Mouse (Mus musculus) midbrain, embryonic 14.5 days (tissue): ENCODE data around the gene Cd59b. TPM values are rescaled to one million over a fixed set of nuclear protein-coding genes. Genes with fewer than 3 reads are reported as not detected.
A peak's percentile ranks its signal among the peaks of the same experiment; 100 is the strongest.
"Not testable (repeated sequence)": the region's sequence is repeated elsewhere in the genome, so short reads cannot be mapped to it uniquely, and the experiment has no call there.

Source experiments
- ATAC-seq: fragments of 200-750 bp; cut with Nextera tagmentation; 2 replicates; pipeline ENCODE4 v1.8.0; 2017; ENCODE audit warnings: moderate number of reproducible peaks, moderate library complexity; ENCODE audit not compliant: low FRiP score, low TSS enrichment
- DNase-seq: peaks from one replicate; pipeline ENCODE4 v3.0.0-alpha.2; 2015
- H3K27ac ChIP-seq: fragments of 300-500 bp; sonication (generic); replicated peaks from 2 replicates; pipeline ENCODE4 v1.5.1; 2014; ENCODE audit warnings: mild to moderate bottlenecking, low read depth, low read length, moderate library complexity
- H3K27me3 ChIP-seq: fragments of 300-500 bp; sonication (generic); 2 replicates; pipeline ENCODE4 v1.6.1; 2014; ENCODE audit warnings: low read length, control low read depth, mixed read lengths; ENCODE audit not compliant: control insufficient read depth, insufficient read depth
- H3K36me3 ChIP-seq: fragments of 300-500 bp; sonication (generic); 2 replicates; pipeline ENCODE4 v1.6.1; 2014; ENCODE audit warnings: low read length, control low read depth; ENCODE audit not compliant: control insufficient read depth, insufficient read depth
- H3K4me1 ChIP-seq: fragments of 300-500 bp; sonication (generic); 2 replicates; pipeline ENCODE4 v1.6.1; 2014; ENCODE audit warnings: mild to moderate bottlenecking, antibody characterized with exemption, low read length, control low read depth; ENCODE audit not compliant: control insufficient read depth, insufficient read depth
- H3K4me2 ChIP-seq: fragments of 300-500 bp; sonication (generic); 2 replicates; pipeline ENCODE4 v1.6.1; 2014; ENCODE audit warnings: mild to moderate bottlenecking, low read length, moderate library complexity
- H3K4me3 ChIP-seq: fragments of 300-500 bp; sonication (generic); replicated peaks from 2 replicates; pipeline ENCODE4 v1.5.1; 2014; ENCODE audit warnings: low read depth, low read length
- H3K9ac ChIP-seq: fragments of 300-500 bp; sonication (generic); replicated peaks from 2 replicates; pipeline ENCODE4 v1.6.1; 2014; ENCODE audit warnings: mild to moderate bottlenecking, low read length, moderate library complexity
- H3K9me3 ChIP-seq: fragments of 300-500 bp; sonication (generic); 2 replicates; pipeline ENCODE4 v1.6.1; 2016; ENCODE audit warnings: low read length, control low read depth, mixed read lengths; ENCODE audit not compliant: control insufficient read depth
- WGBS: fragments of 180-500 bp; shearing (Covaris S2); extraction: QIAGEN DNeasy Blood & Tissue Kit; methylation state at CpG from one replicate; pipeline ENCODE4 v1.1.7; 2014; 5-methylcytosine and 5-hydroxymethylcytosine counted together
- polyA plus RNA-seq: library from polyadenylated mRNA; unstranded; fragments of >200 nt; fragmentation: Nextera tagmentation; extraction: Ambion mirVana; gene quantifications from 2 replicates; pipeline ENCODE4 v1.2.1, GENCODE M21; 2014

Gene Cd59b
- polyA plus RNA-seq, 1 experiment from 2014 or later, result 0.75 TPM

DNA sequence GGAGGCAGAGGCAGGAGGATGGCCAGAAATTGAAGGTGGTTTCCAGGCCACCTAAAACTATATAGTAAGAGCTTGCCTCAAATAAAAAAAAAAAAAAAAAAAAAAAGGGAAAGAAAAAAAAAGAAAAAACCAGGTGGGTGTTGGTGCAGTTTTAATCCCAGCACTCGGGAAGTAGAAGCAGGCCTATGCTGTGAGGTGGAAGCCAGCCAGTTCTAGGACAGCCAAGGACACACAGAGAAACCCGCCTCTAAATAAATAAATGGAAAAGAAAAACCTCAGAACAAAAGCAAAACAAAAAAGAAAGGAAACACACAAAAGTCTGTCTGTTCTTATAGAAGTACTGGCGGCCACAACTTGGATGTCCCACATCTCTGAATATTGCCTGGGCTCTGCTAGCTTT, 45.2 kb downstream of the Cd59b start:
- Histone ChIP-seq H3K9ac (no peak overlapping the region), H3K4me1 (no peaks in the 10 kb centered on the region), H3K9me3 (no peaks in the 10 kb centered on the region), H3K27ac (no peak overlapping the region), H3K27me3 (no peaks in the 10 kb centered on the region), H3K36me3 (no peaks in the 10 kb centered on the region), H3K4me3 (no peak overlapping the region), H3K4me2 (no peak overlapping the region)
- WGBS, result 82% methylated on average over 3 of the region's 3 CpGs
- ATAC-seq, result no peak
- no peak for DNase-seq

DNA sequence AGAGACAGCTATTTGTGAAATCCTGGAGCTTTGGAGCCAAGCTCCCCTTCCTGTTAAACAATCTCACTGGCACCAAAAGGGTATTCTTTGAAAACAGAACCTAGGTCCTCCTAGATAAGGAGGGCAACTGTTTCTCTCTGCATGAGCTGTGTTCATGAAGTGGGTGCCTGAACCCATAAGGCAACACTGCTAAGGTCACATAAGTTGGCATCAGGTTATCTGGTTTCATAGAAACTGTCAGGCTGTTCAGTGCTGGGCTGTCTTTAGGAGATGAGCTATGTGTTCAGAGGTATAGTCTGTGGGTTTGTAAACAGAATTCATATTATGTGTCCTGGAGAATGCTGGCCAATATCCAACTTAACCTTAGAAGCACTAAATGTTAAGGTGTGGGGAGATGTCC, 47.5 kb downstream of the Cd59b start:
- not testable (repeated sequence) for H3K9ac ChIP-seq, H3K27me3 ChIP-seq, H3K27ac ChIP-seq, ATAC-seq, H3K9me3 ChIP-seq, DNase-seq, H3K4me1 ChIP-seq, H3K4me2 ChIP-seq, H3K4me3 ChIP-seq, H3K36me3 ChIP-seq

DNA sequence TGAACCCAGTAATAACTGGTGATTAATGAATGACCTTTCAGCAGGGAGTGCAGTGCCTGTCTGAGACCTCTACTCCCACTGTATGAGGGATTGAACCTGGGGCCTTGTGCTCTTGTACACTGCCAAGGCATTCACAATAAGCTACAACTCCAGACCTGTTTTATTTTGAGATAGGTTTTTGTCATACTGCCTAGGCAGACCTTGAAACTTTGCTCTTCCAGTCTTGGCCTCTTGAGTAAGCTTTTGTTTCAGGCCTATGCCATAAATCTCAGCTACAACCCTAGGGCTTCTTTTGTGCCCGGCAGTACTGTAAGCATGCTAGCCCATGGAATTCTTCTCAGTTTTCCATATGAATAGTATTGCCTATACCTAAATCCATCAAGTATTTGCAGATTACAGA, 49.4 kb downstream of the Cd59b start:
- DNase-seq (no peak), ATAC-seq (no peak)
- 78% methylated on average over 1 of the region's 1 CpGs for WGBS
- Histone ChIP-seq H3K9me3 (no peaks in the 10 kb centered on the region), H3K9ac (no peak overlapping the region), H3K27me3 (0 out of 2 replicates have a peak, but pooled peaks cover 5% of the 10 kb centered on the region), H3K4me1 (no peaks in the 10 kb centered on the region), H3K4me2 (no peak overlapping the region), H3K27ac (no peak overlapping the region), H3K4me3 (no peak overlapping the region), H3K36me3 (no peaks in the 10 kb centered on the region)

DNA sequence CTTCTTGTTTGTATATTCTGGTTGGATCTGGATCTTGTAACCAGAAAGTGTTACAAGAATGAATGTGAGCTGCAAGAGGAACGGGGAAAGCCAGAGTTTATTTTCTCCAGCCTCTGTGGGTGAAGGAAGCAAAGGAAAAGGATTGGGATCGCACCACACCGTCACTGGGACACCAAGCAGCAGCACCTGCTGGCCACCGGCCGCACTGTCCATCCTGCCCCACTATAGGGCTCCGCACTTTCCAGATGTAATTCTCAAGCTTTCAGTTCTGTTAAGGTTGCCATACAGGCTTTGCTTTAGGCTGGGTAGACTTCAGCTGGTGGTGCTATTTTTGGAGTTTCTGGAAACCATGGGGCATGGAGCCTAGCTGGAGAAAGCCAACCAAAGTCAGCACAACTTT, 50.7 kb downstream of the Cd59b start:
- no peak for ATAC-seq
- Histone ChIP-seq H3K27me3 (0 out of 2 replicates have a peak, but pooled peaks cover 5% of the 10 kb centered on the region), H3K9ac (no peak overlapping the region), H3K36me3 (no peaks in the 10 kb centered on the region), H3K9me3 (no peaks in the 10 kb centered on the region), H3K27ac (no peak overlapping the region), H3K4me3 (no peak overlapping the region), H3K4me1 (no peaks in the 10 kb centered on the region), H3K4me2 (no peak overlapping the region)
- WGBS, result 64% methylated on average over 6 of the region's 6 CpGs
- no peak for DNase-seq

DNA sequence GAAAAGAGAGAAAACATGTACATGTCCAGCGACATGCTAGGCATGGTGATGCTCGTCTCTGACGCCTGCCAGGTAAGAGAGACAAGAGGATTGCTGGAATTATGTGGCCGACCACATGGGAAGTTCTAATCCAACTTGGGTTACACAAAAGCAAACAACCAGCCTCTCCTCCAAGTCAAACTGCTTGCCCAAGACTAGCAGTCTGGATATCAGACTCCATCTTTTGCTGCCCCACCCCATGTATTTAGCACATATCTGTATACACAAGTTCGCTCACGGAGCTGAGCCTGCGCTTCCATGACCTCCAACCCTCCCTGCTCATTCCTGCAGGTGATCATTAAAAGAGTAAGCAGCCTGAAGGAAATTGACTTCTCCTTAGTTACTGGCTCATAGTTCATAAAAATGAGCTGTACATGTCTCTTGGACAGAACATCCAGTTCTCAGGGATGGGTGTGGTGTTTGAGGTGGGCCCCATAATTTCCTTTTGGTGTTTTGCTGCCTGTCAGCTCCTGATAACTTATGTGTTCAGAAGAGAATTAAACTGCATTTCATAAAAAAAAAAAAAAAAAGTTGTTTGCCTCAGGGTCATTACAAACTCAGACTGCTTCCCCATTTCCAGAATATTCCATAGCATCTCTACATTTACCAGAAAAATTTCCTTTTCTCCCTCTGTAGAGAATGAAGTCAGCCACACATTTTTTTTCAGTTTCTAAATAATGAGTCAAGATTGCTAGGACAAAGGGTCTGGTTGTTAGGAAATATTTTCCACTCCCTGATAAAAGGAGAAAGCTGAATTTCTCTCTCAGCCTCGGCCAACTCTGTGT, 52.2 kb downstream of the Cd59b start:
- WGBS, result 80% methylated on average over 8 of the region's 8 CpGs
- ATAC-seq, result no peak
- Histone ChIP-seq H3K27ac (0 out of 2 replicates have a peak overlapping the region, but pooled peaks have one; percentile 28), H3K9ac (0 out of 2 replicates have a peak overlapping the region, but pooled peaks have one; percentile 65), H3K27me3 (0 out of 2 replicates have a peak, but pooled peaks cover 5% of the 10 kb centered on the region), H3K9me3 (no peaks in the 10 kb centered on the region), H3K4me1 (no peaks in the 10 kb centered on the region), H3K4me2 (peak overlapping the region; percentile 87), H3K4me3 (peak overlapping the region; percentile 53), H3K36me3 (no peaks in the 10 kb centered on the region)
- DNase-seq, result no peak

DNA sequence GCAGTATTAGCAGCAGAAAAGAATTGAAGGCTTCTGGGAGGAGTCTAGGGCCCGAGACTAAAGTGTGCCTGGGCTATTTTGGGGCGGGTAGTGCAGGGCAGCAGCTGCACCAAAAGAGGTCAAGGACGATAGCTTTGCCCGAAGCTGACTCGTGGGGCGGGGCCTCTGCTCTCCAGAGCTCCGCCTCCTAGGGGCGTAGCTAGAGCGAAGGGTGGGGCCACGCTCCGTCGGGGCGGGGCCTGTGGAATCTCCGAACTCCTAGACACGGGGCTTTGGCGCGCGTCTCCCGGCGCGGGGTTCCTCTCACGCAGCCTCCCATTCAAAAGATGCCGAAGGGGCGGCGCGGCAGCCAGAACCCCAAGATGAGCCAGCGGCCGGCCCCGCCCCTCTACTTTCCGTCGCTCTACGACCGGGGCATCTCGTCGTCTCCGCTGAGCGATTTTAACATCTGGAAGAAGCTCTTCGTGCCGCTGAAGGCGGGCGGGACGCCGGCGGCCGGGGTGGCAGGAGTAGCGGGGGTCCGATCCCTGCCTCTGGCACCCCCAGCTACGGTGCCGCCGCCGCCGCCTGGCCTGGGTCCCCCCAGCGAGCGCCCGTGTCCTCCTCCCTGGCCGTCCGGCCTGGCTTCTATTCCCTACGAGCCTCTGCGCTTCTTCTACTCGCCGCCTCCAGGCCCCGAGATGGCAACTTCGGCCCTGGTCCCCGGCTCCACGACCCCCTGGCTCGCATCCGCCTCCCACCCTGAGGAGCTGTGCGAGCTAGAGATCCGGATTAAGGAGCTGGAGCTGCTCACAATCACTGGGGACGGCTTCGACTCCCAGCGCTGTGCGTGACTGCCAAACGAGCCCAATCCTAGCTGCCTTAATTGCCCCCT, 53.1 kb downstream of the Cd59b start, which contains the start of gene A930018P22Rik:
TSS of gene A930018P22Rik (plus strand) at position 265 of the 874 bp plus-strand sequence.
- H3K4me2 ChIP-seq, result peak within 1 kb of the TSS; percentile 87
- H3K9ac ChIP-seq, result peak within 1 kb of the TSS; percentile 65
- H3K27me3 ChIP-seq, result 0 out of 2 replicates have a peak, but pooled peaks cover 5% of the 10 kb centered on the region
- peak within 1 kb of the TSS; percentile 53 for H3K4me3 ChIP-seq
- H3K9me3 ChIP-seq, result no peaks in the 10 kb centered on the region
- H3K36me3 ChIP-seq, result no peaks in the 10 kb centered on the region
- ATAC-seq (peak; percentile 92), DNase-seq (peak; percentile 96)
- no peaks in the 10 kb centered on the region for H3K4me1 ChIP-seq
- WGBS, result under 1% methylated on average over 74 of the region's 74 CpGs
- 0 out of 2 replicates have a peak within 1 kb of the TSS, but pooled peaks have one; percentile 28 for H3K27ac ChIP-seq

DNA sequence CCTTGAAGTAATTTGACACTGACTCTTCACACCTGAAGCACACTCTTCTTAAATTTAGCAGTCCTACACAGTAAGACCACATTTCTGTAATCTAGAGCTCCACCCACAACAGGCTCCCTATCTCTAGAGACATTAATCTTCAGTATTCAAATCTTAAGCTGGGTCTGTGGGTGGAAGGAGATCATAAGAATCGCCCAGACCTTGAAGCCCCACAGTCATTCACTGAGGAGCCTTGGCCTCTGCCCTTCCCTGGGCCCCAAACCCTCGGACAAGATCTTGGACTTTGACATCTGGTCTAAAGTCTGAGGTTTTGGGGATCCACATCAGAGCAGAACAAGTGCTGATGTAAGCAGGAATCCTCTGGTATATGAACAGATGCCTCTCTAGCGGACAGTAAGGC, 53.9 kb downstream of the Cd59b start:
- Histone ChIP-seq H3K4me2 (peak overlapping the region; percentile 87), H3K9ac (no peak overlapping the region), H3K27ac (no peak overlapping the region), H3K36me3 (no peaks in the 10 kb centered on the region), H3K27me3 (0 out of 2 replicates have a peak, but pooled peaks cover 5% of the 10 kb centered on the region), H3K9me3 (no peaks in the 10 kb centered on the region), H3K4me1 (no peaks in the 10 kb centered on the region), H3K4me3 (peak overlapping the region; percentile 53)
- DNase-seq, result no peak
- ATAC-seq, result no peak
- 47% methylated on average over 3 of the region's 3 CpGs for WGBS

DNA sequence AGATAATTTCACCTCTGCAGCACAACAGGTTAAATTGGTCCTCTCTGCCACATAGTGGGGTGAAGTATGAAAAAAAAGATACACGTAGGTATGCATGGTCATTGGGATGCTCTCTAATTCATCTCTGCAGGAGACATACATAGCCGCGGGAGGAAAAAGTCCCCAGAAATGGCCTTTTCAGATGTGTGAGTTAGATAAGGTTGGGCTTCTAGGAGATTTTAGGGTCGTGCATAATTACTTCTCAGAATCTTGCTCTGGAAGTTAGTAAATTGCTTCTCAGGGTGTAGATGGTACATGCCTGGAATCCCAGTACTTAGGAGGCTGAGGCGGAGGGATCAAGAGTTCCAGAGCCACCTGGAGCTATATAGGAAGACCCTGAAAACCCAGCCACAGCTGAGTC, 54.4 kb downstream of the Cd59b start:
- ATAC-seq, result no peak
- H3K4me2 ChIP-seq, result no peak overlapping the region
- 82% methylated on average over 5 of the region's 5 CpGs for WGBS
- H3K9me3 ChIP-seq, result no peaks in the 10 kb centered on the region
- no peak overlapping the region for H3K27ac ChIP-seq
- no peak for DNase-seq
- 0 out of 2 replicates have a peak, but pooled peaks cover 5% of the 10 kb centered on the region for H3K27me3 ChIP-seq
- H3K4me1 ChIP-seq, result no peaks in the 10 kb centered on the region
- no peak overlapping the region for H3K4me3 ChIP-seq
- H3K9ac ChIP-seq, result no peak overlapping the region
- no peaks in the 10 kb centered on the region for H3K36me3 ChIP-seq
